Mouse (Mus musculus): ENCODE results near the gene Grin3b.

Gene Grin3b

GRCm38 (mm10) chr10:80016931-80017330 is 46.4 kb downstream of the Grin3b start:
- peak; percentile 76 for DNase-seq (ENCODE audit: low read depth)

- DNase-seq (ENCODE audit: low read depth), result peak; percentile 94
Measured at GRCm38 (mm10) chr10:80017361-80017760, 46.8 kb downstream of the Grin3b start.

- DNase-seq (ENCODE audit: low read depth), result no peak
Measured at GRCm38 (mm10) chr10:80017771-80018170, 47.3 kb downstream of the Grin3b start.

- peak; percentile 60 for DNase-seq (ENCODE audit: low read depth)
Measured at GRCm38 (mm10) chr10:80018739-80019297, 48.3 kb downstream of the Grin3b start.

GRCm38 (mm10) chr10:80019471-80020131 is 49.1 kb downstream of the Grin3b start:
- DNase-seq (ENCODE audit: low read depth), result no peak

- no peak for DNase-seq (ENCODE audit: low read depth)
Measured at GRCm38 (mm10) chr10:80020191-80020590, 49.7 kb downstream of the Grin3b start.

- peak; percentile 37 for DNase-seq (ENCODE audit: low read depth)
Measured at GRCm38 (mm10) chr10:80020603-80021319, 50.2 kb downstream of the Grin3b start.

GRCm38 (mm10) chr10:80021320-80021641 is 50.8 kb downstream of the Grin3b start:
- DNase-seq (ENCODE audit: low read depth), result no peak

GRCm38 (mm10) chr10:80022164-80022563 is 51.6 kb downstream of the Grin3b start:
- no peak for DNase-seq (ENCODE audit: low read depth)

GRCm38 (mm10) chr10:80022806-80023205 is 52.3 kb downstream of the Grin3b start:
- DNase-seq (ENCODE audit: low read depth), result no peak

- peak; percentile 38 for DNase-seq (ENCODE audit: low read depth)
Measured at GRCm38 (mm10) chr10:80023758-80024157, 53.2 kb downstream of the Grin3b start.

- DNase-seq (ENCODE audit: low read depth), result peak; percentile 36
Measured at GRCm38 (mm10) chr10:80024229-80025043, 53.9 kb downstream of the Grin3b start.

GRCm38 (mm10) chr10:80025044-80025347 is 54.5 kb downstream of the Grin3b start:
- no peak for DNase-seq (ENCODE audit: low read depth)

- DNase-seq (ENCODE audit: low read depth), result no peak
Measured at GRCm38 (mm10) chr10:80025463-80025862, 54.9 kb downstream of the Grin3b start.

GRCm38 (mm10) chr10:80025889-80026288 is 55.4 kb downstream of the Grin3b start:
- DNase-seq (ENCODE audit: low read depth), result peak; percentile 42

Measured in 416B (cell line).